Mouse (Mus musculus) embryonic fibroblast, embryonic 13.5 days (primary cell): ENCODE measurements at regions not wholly inside any gene's neighbourhood (a gene's known extent, or its start where the extent isn't known, plus 50 kb on each side); places are given as distances from the start of the nearest gene placed in this dataset.

Experiments
- CTCF ChIP-seq: IDR thresholded peaks from 2 replicates; pipeline ENCODE4 v1.5.1; 2011; ENCODE audit warnings: mild to moderate bottlenecking, control low read depth, low read length, moderate library complexity, borderline replicate concordance; ENCODE audit not compliant: insufficient read depth
- POLR2A ChIP-seq: IDR thresholded peaks from 2 replicates; pipeline ENCODE4 v1.6.1; 2011; ENCODE audit warnings: low read depth, mild to moderate bottlenecking, control low read depth, low read length, moderate library complexity

DNA sequence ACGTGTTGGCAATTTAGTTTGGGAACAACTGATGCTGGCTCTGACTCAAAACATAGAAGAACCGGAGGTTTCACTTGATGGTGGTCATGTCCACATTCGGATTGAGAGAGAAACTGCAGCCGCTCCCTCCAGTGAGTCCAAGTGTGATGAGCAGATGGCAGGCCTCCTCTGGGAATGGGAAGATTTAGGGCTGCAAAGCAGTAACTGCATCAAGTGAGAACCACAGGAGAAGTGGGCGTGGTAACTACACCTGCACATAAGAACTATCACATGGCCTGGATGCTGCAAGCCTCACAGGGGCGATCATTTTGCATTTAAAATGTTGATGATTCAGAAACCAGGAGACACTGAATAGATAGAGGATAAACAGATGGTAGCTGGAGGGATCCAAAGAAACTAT is 161.3 kb downstream of the Parm1 start:
- TF ChIP-seq POLR2A (no peak), CTCF (no peak)
